Comparison of ENCODE assay signal across 9 mouse cellular contexts in genomic region chr15:79471095-79471494, GRCm38 (mm10). TPM values are rescaled to one million over a fixed set of nuclear protein-coding genes. Genes with fewer than 3 reads are reported as not detected.
DNase-seq lines count a peak whose midpoint lies in the region; ATAC-seq lines count a peak whose summit lies in the region.
"Had no signal": no experiment of that assay in that cellular context is flagged by ENCODE, and none has a peak within 500 bp of the region (broad histone marks: within the 10 kb centered on the region; RNA-seq: fewer than 3 reads in every experiment).

No protein-coding gene starts in this region.

- no peaks in the 10 kb centered on the region for H3K36me3 ChIP-seq in heart, embryonic 16.5 days (ENCODE audit: control insufficient read depth, insufficient read depth)
- H3K36me3 ChIP-seq in forebrain, embryonic 15.5 days: no peaks in the 10 kb centered on the region
- H3K36me3 ChIP-seq in limb, embryonic 15.5 days: no peaks in the 10 kb centered on the region

- DNase-seq in heart, adult 18-20 months: no peak
- DNase-seq in brain, adult 2 months (ENCODE audit: low read depth, low spot score): peak; percentile 61
- no peak for DNase-seq in embryo, embryonic 9.5 days (ENCODE audit: extremely low spot score)
- no peak for DNase-seq in spleen, postnatal 10 days (ENCODE audit: low spot score in 2 of 2)

- H3K4me3 ChIP-seq in heart, embryonic 16.5 days (ENCODE audit: low read length): no peak overlapping the region
- no peak overlapping the region for H3K4me3 ChIP-seq in forebrain, embryonic 15.5 days
- peak overlapping the region; percentile 22 for H3K4me3 ChIP-seq in limb, embryonic 15.5 days

- H3K4me1 ChIP-seq in heart, embryonic 16.5 days (ENCODE audit: control insufficient read depth, insufficient read depth, low read length): no peaks in the 10 kb centered on the region; the same call in 1 of the 2 replicates
- peaks cover 15% of the 10 kb centered on the region for H3K4me1 ChIP-seq in forebrain, embryonic 15.5 days
- peaks cover 7% of the 10 kb centered on the region for H3K4me1 ChIP-seq in limb, embryonic 15.5 days

- peak overlapping the region; percentile 43; the same call in 1 of the 2 replicates for H3K4me2 ChIP-seq in heart, embryonic 16.5 days (ENCODE audit: low read depth, low read length)
- H3K4me2 ChIP-seq in forebrain, embryonic 15.5 days (replicated peaks): peak overlapping the region; percentile 32; the same call in 1 of the 2 replicates
- H3K4me2 ChIP-seq in limb, embryonic 15.5 days: peak overlapping the region; percentile 31

- no peaks in the 10 kb centered on the region for H3K27me3 ChIP-seq in heart, embryonic 16.5 days (ENCODE audit: control insufficient read depth, insufficient read depth, low read length)
- H3K27me3 ChIP-seq in forebrain, embryonic 15.5 days: no peaks in the 10 kb centered on the region
- H3K27me3 ChIP-seq in limb, embryonic 15.5 days: peaks cover 3% of the 10 kb centered on the region

- peaks cover 3% of the 10 kb centered on the region for H3K9me3 ChIP-seq in heart, embryonic 16.5 days (replicated peaks; ENCODE audit: control insufficient read depth, low read length)
- H3K9me3 ChIP-seq in forebrain, embryonic 15.5 days: no peaks in the 10 kb centered on the region
- no peaks in the 10 kb centered on the region for H3K9me3 ChIP-seq in limb, embryonic 15.5 days

- no peak overlapping the region for H3K9ac ChIP-seq in heart, embryonic 16.5 days (ENCODE audit: low read length)
- H3K9ac ChIP-seq in forebrain, embryonic 15.5 days (replicated peaks): no peak overlapping the region
- H3K9ac ChIP-seq in limb, embryonic 15.5 days: no peak overlapping the region

- 48% methylated on average over 10 of the region's 10 CpGs for WGBS in heart, embryonic 16.5 days
- WGBS in forebrain, embryonic 15.5 days: 46% methylated on average over 10 of the region's 10 CpGs
- WGBS in limb, embryonic 15.5 days: 48% methylated on average over 10 of the region's 10 CpGs

- no peak for ATAC-seq in heart, embryonic 16.5 days (replicated peaks; ENCODE audit: extremely low read depth, insufficient read depth, low FRiP score)
- ATAC-seq in forebrain, embryonic 15.5 days (replicated peaks): no peak
- no peak for ATAC-seq in limb, embryonic 15.5 days (ENCODE audit: insufficient number of reproducible peaks, low FRiP score, low TSS enrichment, low read depth)
- no peak for ATAC-seq in granulocyte monocyte progenitor cell, adult 5-6 weeks (replicated peaks; ENCODE audit: poor library complexity, severe bottlenecking)

- H3K27ac ChIP-seq in heart, embryonic 16.5 days (ENCODE audit: low read length): no peak overlapping the region
- H3K27ac ChIP-seq in forebrain, embryonic 15.5 days (replicated peaks): 0 out of 2 replicates have a peak overlapping the region, but pooled peaks have one; percentile 6
- no peak overlapping the region for H3K27ac ChIP-seq in limb, embryonic 15.5 days

RNA-seq across cellular contexts. Expression of gene Csnk1e, which starts 15.7 kb away (rescaled TPM):
- 54.0 and 70.2 TPM in 2 replicates for polyA plus RNA-seq in heart, embryonic 16.5 days (2015; fragmentation: Nextera tagmentation; extraction: Ambion mirVana)
- total RNA-seq in heart, adult 18-20 months (2021): 10 to 100 TPM; 40.2 to 44.3 TPM
- polyA plus RNA-seq in forebrain, embryonic 15.5 days (2015; fragmentation: Nextera tagmentation; extraction: Ambion mirVana): 316 and 323 TPM in 2 replicates
- 81.0 and 82.7 TPM in 2 replicates for polyA plus RNA-seq in limb, embryonic 15.5 days (2015; fragmentation: Nextera tagmentation; extraction: Ambion mirVana)
- 63.6 and 79.1 TPM in 2 replicates for total RNA-seq in granulocyte monocyte progenitor cell, adult 5-6 weeks (2014; fragmentation: Nextera tagmentation)
- 31.3 and 31.6 TPM in 2 replicates for total RNA-seq in granulocyte monocyte progenitor cell, adult 5-6 weeks (2017)

RNA-seq across cellular contexts. Expression of gene Kcnj4, which starts 33.9 kb away (rescaled TPM):
- 0.22 and 0.44 TPM in 2 replicates for polyA plus RNA-seq in heart, embryonic 16.5 days (2015; fragmentation: Nextera tagmentation; extraction: Ambion mirVana)
- 1 to 10 TPM; 1.4 to 1.5 TPM for total RNA-seq in heart, adult 18-20 months (2021)
- polyA plus RNA-seq in forebrain, embryonic 15.5 days (2015; fragmentation: Nextera tagmentation; extraction: Ambion mirVana): 0.20 and 0.33 TPM in 2 replicates
- polyA plus RNA-seq in limb, embryonic 15.5 days (2015; fragmentation: Nextera tagmentation; extraction: Ambion mirVana): not detected in 2 replicates
- total RNA-seq in granulocyte monocyte progenitor cell, adult 5-6 weeks (2014; fragmentation: Nextera tagmentation): not detected in 2 replicates
- total RNA-seq in granulocyte monocyte progenitor cell, adult 5-6 weeks (2017): not detected in 2 replicates
- polyA plus RNA-seq: thymus, postnatal 0 days had no signal

RNA-seq across cellular contexts. Expression of gene Kdelr3, which starts 45.1 kb away (rescaled TPM):
- 69.2 and 69.8 TPM in 2 replicates for polyA plus RNA-seq in heart, embryonic 16.5 days (2015; fragmentation: Nextera tagmentation; extraction: Ambion mirVana)
- 1 to 10 TPM; 3.3 to 4.3 TPM for total RNA-seq in heart, adult 18-20 months (2021)
- 5.1 and 5.3 TPM in 2 replicates for polyA plus RNA-seq in forebrain, embryonic 15.5 days (2015; fragmentation: Nextera tagmentation; extraction: Ambion mirVana)
- polyA plus RNA-seq in limb, embryonic 15.5 days (2015; fragmentation: Nextera tagmentation; extraction: Ambion mirVana): 211 and 223 TPM in 2 replicates
- 0.38 TPM in 1 of 2 replicates, not detected in the other for total RNA-seq in granulocyte monocyte progenitor cell, adult 5-6 weeks (2014; fragmentation: Nextera tagmentation)
- total RNA-seq in granulocyte monocyte progenitor cell, adult 5-6 weeks (2017): 0.56 TPM in 1 of 2 replicates, not detected in the other

Comparison
In these comparisons a context has a peak if more than half of its experiments do, and no peak if none do; other contexts are left out.
1. RNA of gene Kdelr3, which starts 45.1 kb away (polyA plus RNA-seq): 211 to 223 TPM in limb, embryonic 15.5 days and 69.2 to 69.8 TPM in heart, embryonic 16.5 days; 5.1 to 5.3 TPM in forebrain, embryonic 15.5 days; every median in the first group is over 10 times any median in the second.
2. Peak in every context shown above with its lines, with median percentiles within 50 percentile points of each other: H3K4me2 ChIP-seq.